Mouse (Mus musculus) common myeloid progenitor, adult 5-6 weeks (primary cell): ENCODE results near the gene Terb2. TPM values are rescaled to one million over a fixed set of nuclear protein-coding genes. Genes with fewer than 3 reads are reported as not detected.

Source experiments
- ATAC-seq: replicated peaks from 2 replicates; pipeline ENCODE4 v1.8.0; 2016; ENCODE audit warnings: low read depth, mild to moderate bottlenecking, moderate TSS enrichment, inconsistent platforms; ENCODE audit not compliant: poor library complexity, severe bottlenecking
- total RNA-seq: library from RNA; stranded (forward); fragments of 200-1000, 187-1606 nt; gene quantifications from 2 replicates; pipeline ENCODE4 v1.2.3, GENCODE M21; 2017

The Terb2 gene
- total RNA-seq, 1 experiment from 2014 or later = not detected

DNA sequence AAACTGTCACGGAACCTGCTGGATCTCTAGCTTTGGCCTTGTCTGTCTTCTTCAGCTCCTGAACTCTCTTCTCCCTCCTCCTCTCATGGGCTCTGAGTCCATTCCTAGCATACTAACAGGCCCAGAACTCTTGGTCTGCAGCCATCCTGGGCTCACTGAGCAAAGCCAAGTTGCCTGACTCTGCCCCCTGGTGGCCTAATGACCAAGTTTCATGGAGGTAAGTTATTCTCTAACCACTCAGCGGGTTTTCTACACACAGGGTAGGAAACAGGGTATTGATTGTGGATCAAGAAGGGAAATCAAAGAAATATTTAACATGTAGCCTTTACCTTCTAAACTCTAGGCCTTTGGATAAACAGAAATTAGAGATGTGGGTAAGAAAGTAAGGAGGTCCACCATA, 25.4 kb upstream of the Terb2 start, which contains the start of gene Trim69:
Gene Trim69, plus strand, starts transcription at position 21 of the 400 bp plus-strand sequence.
- peak; percentile 59 for ATAC-seq

DNA sequence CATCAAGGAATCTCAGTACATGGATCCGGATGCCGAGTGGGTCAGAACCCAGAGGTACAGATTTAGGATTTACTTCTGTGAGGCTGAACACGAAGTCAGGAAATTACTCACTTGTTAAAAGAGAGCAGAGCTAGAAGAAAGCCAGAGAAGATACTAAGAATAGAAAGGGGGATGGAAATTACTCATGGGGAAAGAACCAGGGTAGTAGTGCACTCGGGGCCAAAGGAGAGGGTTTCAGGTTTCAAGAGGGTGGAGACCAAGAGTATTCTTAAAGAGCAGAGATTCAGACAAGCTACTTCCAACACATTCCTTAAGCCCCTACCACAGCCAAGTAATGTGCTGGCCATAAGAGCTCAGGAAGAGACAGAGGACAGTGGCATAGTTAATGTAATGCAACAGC, 24.5 kb upstream of the Terb2 start:
- no peak for ATAC-seq

DNA sequence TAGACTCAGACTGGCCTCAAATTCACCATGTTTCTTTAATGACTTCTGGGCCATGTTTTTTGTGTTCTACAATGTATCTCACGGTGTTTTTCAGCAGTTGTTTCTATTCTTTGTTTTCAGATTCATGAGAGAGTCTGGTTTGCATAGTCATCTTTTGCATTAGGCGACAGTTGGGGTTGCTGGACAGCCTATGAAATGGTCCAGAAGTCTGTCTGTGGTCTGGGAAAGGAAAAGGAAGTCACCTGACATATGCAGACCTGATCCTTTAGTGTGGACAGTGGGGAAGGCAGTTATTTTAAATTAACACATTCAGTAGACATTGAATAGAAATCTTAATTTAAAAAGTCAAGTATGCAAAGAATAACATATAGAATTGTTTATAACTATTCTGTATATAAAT, 23.5 kb upstream of the Terb2 start:
- no peak for ATAC-seq

DNA sequence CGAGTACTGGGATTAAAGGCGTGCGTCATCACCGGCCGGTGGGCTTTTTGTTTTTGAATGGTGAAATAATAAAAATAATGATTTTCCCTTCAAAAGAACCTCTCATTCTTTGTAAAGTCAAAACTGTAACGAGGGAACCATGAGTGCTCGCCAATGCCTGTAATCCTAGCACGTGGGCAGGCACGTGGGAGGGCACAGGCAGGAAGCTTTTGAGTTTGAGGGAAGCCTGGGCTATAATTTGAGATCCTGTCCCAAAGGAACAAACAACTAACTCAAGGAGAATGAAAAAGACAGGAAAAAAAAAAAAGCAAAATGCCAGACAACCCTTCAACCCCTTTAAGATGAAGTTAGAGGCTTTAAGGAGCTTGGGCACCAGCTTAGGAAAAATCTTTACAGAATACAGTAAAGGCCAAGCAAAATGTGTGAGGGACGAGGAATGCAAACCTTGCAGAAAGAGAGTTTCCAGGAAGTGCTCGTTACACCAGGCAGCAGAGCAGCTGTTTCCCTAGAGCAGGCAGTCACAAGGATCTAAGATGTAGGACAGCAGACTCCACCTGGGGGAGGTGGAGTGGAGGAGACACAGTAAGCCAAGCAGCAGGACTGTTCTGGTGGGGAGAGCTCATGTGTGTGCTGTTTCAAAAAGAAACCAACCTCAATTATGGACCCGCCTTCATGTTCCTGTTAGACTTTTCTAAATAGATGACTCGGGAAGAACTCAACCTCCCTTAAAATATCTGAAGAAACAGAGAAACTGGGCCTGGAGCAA, 22.5 kb upstream of the Terb2 start:
- ATAC-seq = peak; percentile 26

DNA sequence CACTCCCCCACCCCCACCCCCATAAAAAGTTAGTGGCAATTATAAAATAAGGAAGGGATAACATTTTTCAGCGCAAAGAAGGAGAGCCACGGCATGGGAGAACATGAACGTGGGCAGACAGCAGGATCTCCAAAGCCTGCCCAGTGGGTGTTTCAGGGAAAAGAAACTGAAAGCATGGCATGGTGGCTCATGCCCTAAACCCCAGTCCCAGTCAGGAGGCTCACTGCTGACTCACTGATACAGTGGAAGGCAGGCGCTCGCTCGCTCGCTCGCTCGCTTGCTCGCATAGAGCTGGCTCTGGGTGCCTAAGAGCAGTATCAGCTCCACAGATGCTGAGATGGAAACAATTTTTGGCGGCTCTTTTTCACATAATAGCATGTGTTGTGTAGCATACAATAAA, 21.8 kb upstream of the Terb2 start:
- peak; percentile 86 for ATAC-seq

DNA sequence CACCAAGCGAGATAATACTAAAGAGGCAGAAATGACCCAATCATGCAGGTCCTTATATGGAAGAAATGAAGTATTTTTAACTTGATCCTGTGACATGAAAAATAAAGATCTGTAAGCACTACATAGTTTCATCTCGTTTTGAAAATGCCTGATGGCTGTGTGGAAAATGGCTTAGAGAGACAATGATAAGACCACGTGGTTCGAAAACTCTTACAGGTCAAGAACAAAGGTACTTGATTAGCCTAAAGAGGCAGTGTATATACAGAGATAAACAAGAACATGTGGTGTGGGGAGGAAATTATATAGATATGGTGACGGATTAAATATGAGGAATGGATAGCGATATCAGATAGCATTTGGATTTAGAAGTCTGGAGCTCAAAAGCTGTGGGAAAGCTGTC, 14.8 kb upstream of the Terb2 start:
- ATAC-seq = no peak

DNA sequence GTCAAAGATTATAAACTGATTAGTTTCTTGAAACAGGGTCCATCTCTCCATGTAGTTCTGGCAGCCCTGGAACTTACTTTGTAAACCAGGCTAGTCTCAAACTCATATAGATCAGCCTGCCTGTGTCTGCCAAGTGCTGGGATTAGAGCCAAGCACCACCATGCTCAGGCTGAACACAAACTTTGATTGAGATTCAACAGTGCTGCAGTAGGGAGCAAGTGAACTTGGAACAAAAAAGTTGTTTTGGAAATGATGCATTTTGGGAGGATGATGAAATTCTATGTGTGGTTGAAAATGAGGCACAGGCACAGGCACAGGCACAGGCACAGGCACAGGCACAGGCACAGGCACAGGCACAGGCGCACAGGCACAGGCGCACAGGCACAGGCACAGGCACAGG, 13.9 kb upstream of the Terb2 start:
- no peak for ATAC-seq

DNA sequence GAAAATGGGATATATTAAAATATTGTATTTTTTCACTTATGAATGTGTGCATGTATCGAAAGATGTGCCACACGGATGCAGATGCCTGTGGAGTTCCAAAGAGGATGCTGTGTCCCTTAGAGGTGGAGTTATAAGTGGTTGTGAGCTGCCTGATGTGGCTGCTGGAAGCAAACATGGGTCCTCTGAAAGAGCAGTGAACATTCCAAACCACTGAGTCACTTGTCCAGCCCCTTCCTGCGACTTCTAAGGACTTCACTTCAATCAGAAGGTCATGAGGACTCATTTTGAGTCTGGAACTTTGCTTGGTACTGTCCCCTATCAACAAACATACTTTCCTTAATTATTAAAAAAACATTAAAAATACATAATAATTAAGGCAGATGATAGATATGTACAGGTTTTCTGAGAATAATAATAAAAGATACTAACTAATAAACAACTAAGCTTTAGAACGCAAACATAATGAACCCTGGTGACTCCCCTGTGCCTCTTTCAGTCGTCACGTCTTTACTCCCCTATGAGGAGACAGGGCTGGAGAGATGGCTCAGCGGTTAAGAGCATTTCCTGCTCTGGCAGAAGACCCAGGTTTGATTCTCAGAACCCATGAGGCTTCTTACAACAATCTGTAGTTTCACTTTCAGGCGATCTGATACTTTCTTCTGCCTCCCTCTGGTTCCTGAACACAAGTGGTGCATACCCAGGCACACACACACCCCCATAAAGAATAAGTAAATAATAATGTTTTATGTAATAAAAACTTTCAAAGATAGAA, 5.8 kb upstream of the Terb2 start:
- ATAC-seq = peak; percentile 58

DNA sequence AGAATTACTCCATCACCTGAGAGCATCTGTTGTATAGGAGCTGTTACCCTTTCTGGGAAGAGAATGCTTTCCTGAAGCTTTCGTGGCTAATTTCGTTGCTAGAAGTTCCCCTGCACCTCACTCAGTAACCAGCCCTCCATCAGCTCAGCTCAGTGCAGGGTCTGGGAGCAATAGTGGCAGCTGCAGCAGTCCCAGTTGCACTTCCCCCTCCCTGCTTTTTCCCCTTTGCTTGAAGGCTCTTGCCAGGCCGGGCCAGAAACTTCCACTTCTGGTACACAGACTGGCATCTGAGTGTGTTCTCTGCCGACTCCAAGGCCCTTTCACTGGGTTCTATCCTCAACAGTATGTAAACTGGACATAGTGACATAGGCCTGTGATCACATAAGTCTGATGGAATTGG, 986 bp upstream of the Terb2 start:
- 0 out of 2 replicates have a peak, but pooled peaks have one; percentile 45 for ATAC-seq

DNA sequence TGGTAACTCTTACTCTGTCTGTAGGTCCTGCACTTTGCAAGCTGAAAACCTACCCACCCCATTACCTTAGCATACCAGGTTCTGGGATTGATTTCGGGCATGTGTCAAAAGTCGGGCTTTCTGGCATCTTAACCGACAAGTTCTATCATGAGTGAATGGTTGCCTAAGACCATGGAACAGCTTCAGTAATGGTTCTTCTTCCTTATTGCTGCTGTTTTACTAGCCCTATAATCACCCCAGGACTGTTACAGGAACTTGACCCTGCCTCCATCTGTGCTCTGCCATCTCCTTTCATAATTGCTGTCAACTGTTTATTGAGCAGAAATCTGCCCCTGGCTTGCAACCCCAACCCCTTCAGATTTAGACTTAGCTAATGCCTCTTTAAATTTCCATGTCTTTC, 679 bp downstream of the Terb2 start:
- no peak for ATAC-seq

DNA sequence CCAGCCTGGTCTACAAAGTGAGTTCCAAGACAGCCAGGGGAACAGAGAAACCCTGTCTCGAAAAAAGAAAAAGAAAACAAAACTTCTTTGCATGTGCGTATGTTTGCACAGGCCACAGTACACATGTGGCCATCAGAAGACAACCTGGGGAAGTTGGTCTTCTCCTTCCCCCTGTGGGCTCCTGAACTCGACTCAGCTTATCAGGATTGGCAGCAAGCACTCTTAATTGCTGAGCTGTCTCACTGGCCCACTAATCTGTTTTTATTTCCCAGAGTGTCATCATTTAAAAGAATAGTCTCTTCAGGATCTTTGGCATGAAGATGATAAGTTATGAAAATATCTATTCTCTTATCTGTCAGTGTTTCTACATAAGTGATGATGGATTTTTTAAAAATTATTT, 5.8 kb downstream of the Terb2 start:
- no peak for ATAC-seq

DNA sequence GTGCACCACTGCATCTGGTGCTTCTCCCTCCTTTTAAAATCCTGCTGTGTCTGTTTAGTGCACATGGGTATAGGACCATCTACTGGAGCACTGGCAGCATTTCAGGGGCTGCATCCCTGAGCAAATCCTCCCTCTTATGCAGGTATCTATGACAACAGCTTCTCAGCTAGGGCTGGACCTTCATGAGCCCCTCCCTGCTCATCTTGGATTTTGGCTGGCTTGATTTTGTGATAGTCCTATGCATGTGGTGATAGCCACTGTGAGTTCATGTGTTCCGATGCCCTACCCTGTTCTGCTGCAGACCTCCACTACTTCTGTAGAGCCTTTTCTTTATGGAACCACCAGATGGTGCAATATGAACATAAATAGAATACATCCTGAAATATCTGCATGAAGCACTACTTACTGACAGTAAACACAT, 8.4 kb downstream of the Terb2 start:
- ATAC-seq = peak; percentile 94

DNA sequence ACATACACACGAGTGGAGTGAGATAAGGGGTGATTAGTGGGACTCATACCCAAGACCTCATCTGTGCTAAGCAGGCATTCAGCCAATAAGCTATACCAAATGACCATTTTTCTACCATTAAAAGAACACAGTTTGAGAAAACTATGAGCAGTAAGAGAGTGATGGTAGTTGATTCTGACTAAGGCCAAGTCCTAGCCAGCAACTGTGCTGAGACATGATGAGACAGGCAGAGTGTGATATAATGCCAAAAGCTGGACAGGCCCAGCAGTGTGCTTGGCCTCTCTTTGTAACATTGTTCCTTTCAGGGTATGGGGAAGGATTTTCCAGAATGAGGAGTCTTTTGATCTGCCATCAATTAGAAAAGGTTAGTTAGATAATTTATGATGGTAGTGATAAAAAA, 15.4 kb downstream of the Terb2 start:
- ATAC-seq = no peak

DNA sequence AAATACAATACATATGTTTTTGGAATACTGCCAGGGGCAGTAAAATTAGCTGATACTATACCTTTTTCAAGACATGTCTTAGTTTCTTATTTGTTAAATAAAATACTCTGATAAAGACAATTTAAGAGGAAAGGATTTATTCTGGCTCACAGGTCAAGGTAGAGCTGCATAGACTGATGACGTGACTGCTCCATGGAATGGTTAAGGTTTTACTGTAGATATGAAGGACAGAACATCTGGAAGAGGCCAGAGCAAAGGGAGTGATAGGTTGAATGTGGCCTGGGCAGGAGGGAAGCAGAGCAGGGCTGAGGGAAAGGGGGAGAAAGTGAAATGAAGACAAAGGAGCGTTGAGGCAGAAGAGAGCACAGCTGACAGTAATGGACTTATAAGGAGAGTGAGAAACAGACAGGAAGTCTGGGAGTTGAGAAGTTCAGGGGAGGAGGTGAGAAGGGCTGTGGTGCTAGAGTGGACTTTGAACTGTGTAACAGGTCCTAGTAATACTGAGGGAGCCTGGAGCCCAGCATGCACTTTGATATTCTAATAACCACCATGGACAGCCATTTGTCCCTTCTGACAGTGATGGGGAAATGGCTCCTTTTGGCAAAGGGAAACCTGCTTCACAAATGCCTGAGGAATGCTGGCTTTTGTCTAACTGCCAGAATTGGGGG, 20.5 kb downstream of the Terb2 start:
- ATAC-seq = no peak

DNA sequence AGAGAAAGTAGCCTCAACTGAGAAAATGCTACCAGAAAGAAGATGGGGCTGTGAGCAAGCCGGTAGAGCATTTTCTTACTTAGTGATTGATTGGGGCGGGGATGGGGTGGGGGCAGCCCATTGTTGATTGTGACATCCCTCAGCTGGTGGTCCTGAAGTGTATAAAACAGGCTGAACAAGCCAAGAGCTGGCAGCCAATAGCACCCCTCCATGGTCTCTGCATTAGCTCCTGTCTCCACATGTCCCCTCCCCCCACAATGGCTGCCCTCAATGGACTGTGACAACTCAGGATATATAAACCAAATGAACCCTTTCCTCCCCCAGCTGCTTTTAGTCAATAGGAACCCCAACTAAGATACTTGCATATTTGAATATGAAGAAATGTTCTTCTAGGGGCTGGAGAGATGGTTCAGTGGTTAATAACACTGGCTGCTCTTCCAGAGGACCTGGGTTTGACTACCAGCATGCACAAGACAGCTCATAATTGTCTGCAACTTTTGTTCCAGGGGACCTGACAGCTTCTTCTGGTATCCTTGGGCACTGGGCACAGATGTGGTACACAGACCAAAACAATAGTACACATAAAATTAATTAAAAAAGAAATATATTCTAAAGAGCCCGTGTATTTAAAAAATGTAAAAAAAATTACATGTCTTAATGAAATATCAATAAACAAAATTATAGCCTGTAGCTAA, 24.6 kb downstream of the Terb2 start:
- ATAC-seq = no peak

DNA sequence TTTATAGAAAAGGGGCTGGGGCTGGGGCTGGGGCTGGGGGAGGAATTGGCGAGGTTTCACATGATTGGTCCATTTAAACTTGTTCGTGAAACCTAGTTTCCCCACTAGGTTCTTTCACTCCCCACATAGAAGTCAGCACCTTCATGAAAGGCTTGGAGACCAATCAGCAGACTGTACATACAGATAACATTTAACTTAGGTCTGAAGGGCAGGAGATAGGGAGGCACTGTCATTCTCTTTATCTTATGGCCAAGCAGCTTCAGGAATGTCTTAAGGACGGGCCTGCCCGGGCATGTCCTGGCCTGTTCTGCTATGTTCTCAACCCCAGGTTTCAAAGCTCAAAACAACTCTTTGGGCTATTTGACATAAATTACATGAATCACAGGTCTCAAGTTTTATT, 31.0 kb downstream of the Terb2 start:
- peak; percentile 46; the same call in 1 of the 2 replicates for ATAC-seq

DNA sequence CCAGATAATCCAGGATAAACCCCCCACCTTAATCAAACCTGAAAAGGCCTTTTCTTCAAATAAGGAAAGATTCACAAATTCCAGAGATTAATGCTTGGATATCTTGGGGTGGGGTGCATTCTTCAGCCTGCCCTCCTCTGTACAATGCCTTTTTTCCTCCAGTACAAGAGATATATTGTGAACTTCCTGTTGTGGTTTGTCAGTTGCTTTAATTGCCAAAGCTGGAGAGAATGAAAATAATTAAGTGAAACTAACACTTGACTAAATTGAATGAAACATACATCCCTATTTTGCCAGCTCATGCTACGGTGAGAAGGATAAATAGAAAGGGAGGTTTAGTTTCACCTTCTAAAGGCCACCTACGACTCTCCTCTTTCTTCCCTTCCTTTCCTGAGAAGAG, 32.2 kb downstream of the Terb2 start:
- ATAC-seq = peak; percentile 72

DNA sequence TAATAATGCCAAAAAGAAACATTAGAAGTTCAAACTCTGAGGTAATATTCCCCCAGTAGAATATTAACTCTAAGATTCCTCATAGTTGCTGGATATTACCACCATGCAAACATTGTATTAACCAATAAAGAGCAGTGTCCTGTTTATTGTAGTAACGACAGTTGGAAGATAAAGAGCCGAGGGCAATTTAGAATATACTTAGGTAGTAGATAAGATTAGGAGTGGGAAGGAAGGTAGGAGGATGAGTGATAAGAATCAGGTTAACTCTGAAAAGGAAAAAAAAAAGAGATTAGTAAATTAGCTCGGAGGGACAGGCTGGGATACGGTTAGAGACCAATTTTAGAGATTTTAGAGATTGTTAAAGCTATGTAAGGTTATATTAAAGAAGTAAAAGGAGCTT, 35.3 kb downstream of the Terb2 start:
- ATAC-seq = no peak

DNA sequence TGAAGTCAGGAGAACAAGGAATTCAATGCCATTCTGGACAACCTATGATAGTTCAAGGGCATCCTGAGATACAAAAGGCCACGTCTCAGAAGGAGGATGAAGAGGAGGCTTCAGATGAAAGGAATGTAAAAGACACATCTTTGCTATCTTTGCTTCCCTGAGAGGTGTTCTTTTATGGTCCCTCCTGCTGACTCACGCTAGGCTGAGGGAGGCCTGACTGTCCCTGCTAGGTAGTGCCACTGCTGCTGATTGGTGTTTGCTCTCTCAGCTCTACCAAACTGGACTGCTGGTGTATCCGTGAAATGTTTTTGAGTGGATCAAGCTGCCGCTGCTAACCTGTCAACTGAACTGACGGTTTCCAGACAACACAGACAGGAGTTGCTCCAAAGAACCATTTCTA, 35.7 kb downstream of the Terb2 start:
- ATAC-seq = no peak

DNA sequence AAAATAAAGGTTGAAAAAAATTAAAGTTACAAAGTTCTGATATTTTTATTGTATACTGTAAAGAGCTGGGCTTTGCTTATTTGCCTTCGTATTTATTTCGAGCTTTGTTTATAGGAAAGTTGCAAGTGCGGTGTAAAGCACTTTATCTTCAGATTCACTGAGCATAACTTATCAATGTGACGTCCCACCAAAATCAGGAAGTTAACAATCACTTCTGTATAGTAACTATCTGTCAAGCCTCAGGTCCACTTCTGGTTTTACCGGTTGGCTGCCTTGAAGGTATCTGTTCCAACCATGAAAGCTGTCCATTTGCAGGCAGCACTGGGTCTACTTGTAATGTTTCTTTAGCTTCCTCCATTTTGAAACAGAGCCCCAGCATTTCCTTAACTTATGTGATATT, 36.2 kb downstream of the Terb2 start:
- ATAC-seq = peak; percentile 64
